Mouse (Mus musculus): Measurements from ENCODE around the gene Cdk14.

Gene Cdk14

GRCm38 (mm10) chr5:4791219-4791618, 628.9 kb downstream of the Cdk14 start:
- no peak for DNase-seq (ENCODE audit: low spot score in 2 of 2)

GRCm38 (mm10) chr5:4790265-4790664, 629.8 kb downstream of the Cdk14 start:
- no peak for DNase-seq (ENCODE audit: low spot score in 2 of 2)

- DNase-seq (ENCODE audit: low spot score in 2 of 2), result no peak
Observed at GRCm38 (mm10) chr5:4788484-4788883, 631.6 kb downstream of the Cdk14 start.

GRCm38 (mm10) chr5:4786816-4787215, 633.3 kb downstream of the Cdk14 start:
- no peak for DNase-seq (ENCODE audit: low spot score in 2 of 2)

- DNase-seq (ENCODE audit: low spot score in 2 of 2), result no peak
Observed at GRCm38 (mm10) chr5:4778274-4778673, 641.8 kb downstream of the Cdk14 start.

GRCm38 (mm10) chr5:4776495-4776894, 643.6 kb downstream of the Cdk14 start:
- DNase-seq (ENCODE audit: low spot score in 2 of 2), result no peak

- DNase-seq (ENCODE audit: low spot score in 2 of 2), result no peak
Observed at GRCm38 (mm10) chr5:4773090-4773772, 646.9 kb downstream of the Cdk14 start.

- no peak for DNase-seq (ENCODE audit: low spot score in 2 of 2)
Observed at GRCm38 (mm10) chr5:4770609-4771008, 649.5 kb downstream of the Cdk14 start.

GRCm38 (mm10) chr5:4767896-4768295, 652.2 kb downstream of the Cdk14 start:
- no peak for DNase-seq (ENCODE audit: low spot score in 2 of 2)

GRCm38 (mm10) chr5:4766719-4767118, 653.4 kb downstream of the Cdk14 start:
- no peak for DNase-seq (ENCODE audit: low spot score in 2 of 2)

GRCm38 (mm10) chr5:4761891-4762290, 658.2 kb downstream of the Cdk14 start:
- no peak for DNase-seq (ENCODE audit: low spot score in 2 of 2)

- no peak for DNase-seq (ENCODE audit: low spot score in 2 of 2)
Observed at GRCm38 (mm10) chr5:4758331-4759080, 661.6 kb downstream of the Cdk14 start.

GRCm38 (mm10) chr5:4757902-4758301, 662.2 kb downstream of the Cdk14 start, which contains the start of gene Fzd1:
TSS of gene Fzd1 (minus strand) at chr5:4758035.
- peak; percentile 11 to 24 for DNase-seq (ENCODE audit: low spot score in 2 of 2)

GRCm38 (mm10) chr5:4756871-4757711, 663.0 kb downstream of the Cdk14 start:
- no peak for DNase-seq (ENCODE audit: low spot score in 2 of 2)

- DNase-seq (ENCODE audit: low spot score in 2 of 2), result no peak
Observed at GRCm38 (mm10) chr5:4756001-4756681, 664.0 kb downstream of the Cdk14 start.

GRCm38 (mm10) chr5:4755326-4755725, 664.8 kb downstream of the Cdk14 start:
- no peak for DNase-seq (ENCODE audit: low spot score in 2 of 2)

GRCm38 (mm10) chr5:4754701-4755281, 665.3 kb downstream of the Cdk14 start:
- no peak for DNase-seq (ENCODE audit: low spot score in 2 of 2)

Measured in spleen, postnatal 14 days (tissue).